Mouse (Mus musculus): ENCODE data around the gene Prkce. TPM values are rescaled to one million over a fixed set of nuclear protein-coding genes. Genes with fewer than 3 reads are reported as not detected.

Prkce gene
- polyA plus RNA-seq, 1 experiment from 2014 or later, result 8.1 TPM

DNA sequence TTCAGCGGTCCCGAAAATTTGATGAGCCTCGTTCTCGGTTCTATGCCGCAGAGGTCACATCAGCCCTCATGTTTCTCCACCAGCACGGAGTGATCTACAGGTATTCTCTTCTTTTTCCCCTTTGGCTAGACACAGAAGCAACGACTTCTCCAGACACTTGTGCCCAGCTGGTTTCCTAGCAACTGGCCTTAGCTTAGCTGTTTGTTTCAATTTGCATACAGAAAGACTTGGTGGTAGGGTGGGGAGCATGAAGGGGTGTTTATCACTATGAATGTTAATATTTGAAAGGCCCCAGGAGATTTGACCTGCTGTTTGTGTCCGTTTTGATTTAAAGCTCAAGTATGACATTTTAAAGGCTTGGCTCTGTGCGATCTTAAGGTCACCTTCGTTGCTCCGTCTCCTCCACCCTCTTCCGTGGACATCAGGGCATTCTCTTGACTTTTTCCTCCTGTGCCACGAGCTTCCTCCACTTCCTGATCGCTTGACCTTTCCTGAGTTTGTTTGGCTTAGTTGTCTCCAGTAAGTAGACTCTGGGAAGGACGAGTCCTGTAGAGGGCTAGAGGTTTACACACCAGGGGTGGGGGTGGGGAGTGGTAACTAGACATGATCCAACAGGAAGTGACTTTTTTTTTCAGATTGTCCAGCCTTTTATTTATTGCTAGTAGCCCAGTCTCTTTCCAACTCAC lies 391.8 kb downstream of the Prkce start:
- Histone ChIP-seq H3K4me2 (replicated peaks) (no peak overlapping the region), H3K27ac (replicated peaks) (no peak overlapping the region)
- no peak for ATAC-seq (ENCODE audit: insufficient number of reproducible peaks, low FRiP score, low TSS enrichment, low read depth)

DNA sequence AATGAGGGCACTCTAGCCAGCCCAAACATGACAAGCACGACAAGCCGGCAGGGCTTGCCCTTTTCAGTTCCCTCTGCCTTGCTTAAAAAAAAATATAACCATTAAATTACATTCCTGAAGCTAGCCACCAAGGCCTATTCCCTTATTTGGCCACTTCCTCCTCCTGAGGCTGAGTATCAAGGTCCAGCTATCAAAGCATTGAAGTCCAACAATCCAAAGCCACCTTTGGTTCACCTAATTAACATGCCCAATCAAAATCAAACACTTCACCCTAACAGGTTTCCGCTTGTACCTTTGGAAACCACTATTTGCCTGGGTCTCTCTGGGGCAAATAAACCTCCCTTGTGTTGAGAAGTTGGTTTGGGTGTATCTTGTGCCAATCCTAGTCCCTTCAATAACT lies 392.9 kb downstream of the Prkce start:
- no peaks in the 10 kb centered on the region for H3K4me1 ChIP-seq
- H3K9me3 ChIP-seq (replicated peaks), result no peaks in the 10 kb centered on the region
- no peaks in the 10 kb centered on the region for H3K36me3 ChIP-seq
- no peak overlapping the region for H3K9ac ChIP-seq
- H3K27ac ChIP-seq (replicated peaks), result no peak overlapping the region
- H3K27me3 ChIP-seq, result no peaks in the 10 kb centered on the region
- H3K4me2 ChIP-seq (replicated peaks), result no peak overlapping the region
- ATAC-seq (ENCODE audit: insufficient number of reproducible peaks, low FRiP score, low TSS enrichment, low read depth), result no peak
- WGBS, result 77% methylated on average over 3 of the region's 3 CpGs
- H3K4me3 ChIP-seq (replicated peaks), result no peak overlapping the region

More for the DNA sequence above, 391.8 kb downstream of the Prkce start:
- H3K4me1 ChIP-seq, result no peaks in the 10 kb centered on the region
- no peak overlapping the region for H3K9ac ChIP-seq
- H3K27me3 ChIP-seq, result no peaks in the 10 kb centered on the region
- no peaks in the 10 kb centered on the region for H3K9me3 ChIP-seq (replicated peaks)
- H3K36me3 ChIP-seq, result no peaks in the 10 kb centered on the region
- WGBS, result 76% methylated on average over 15 of the region's 15 CpGs
- no peak overlapping the region for H3K4me3 ChIP-seq (replicated peaks)

DNA sequence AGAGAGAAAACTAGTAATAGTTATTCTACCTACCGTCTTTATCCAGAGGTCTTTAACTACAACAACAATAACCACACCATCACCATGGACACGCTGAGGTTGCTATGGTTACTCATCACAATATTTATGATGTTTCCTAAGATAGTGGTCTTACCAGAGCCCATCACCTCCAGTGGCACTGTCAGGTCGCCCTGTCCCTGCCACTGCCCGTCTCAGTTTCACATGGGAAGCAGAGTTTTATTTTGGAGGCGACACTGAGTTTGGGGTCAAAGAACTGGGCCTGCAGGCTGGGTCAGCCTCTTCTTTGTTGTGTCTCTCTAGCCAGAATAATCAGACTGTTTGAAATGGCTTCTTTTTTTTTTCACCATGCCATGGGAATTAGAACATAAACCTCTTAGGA lies 402.9 kb downstream of the Prkce start:
- Histone ChIP-seq H3K4me2 (replicated peaks) (no peak overlapping the region), H3K4me3 (replicated peaks) (no peak overlapping the region), H3K27ac (replicated peaks) (no peak overlapping the region), H3K9ac (no peak overlapping the region), H3K9me3 (replicated peaks) (no peaks in the 10 kb centered on the region), H3K4me1 (no peaks in the 10 kb centered on the region), H3K27me3 (no peaks in the 10 kb centered on the region), H3K36me3 (no peaks in the 10 kb centered on the region)
- no peak for ATAC-seq (ENCODE audit: insufficient number of reproducible peaks, low FRiP score, low TSS enrichment, low read depth)
- 86% methylated on average over 5 of the region's 5 CpGs for WGBS

- Histone ChIP-seq H3K4me1 (no peaks in the 10 kb centered on the region), H3K27ac (replicated peaks) (no peak overlapping the region), H3K4me2 (replicated peaks) (no peak overlapping the region), H3K36me3 (no peaks in the 10 kb centered on the region), H3K4me3 (replicated peaks) (no peak overlapping the region), H3K27me3 (no peaks in the 10 kb centered on the region), H3K9me3 (replicated peaks) (no peaks in the 10 kb centered on the region), H3K9ac (no peak overlapping the region)
- 92% methylated on average over 3 of the region's 3 CpGs for WGBS
- ATAC-seq (ENCODE audit: insufficient number of reproducible peaks, low FRiP score, low TSS enrichment, low read depth), result no peak
Observed at GRCm38 (mm10) chr17:86571266-86571665, 403.7 kb downstream of the Prkce start.

DNA sequence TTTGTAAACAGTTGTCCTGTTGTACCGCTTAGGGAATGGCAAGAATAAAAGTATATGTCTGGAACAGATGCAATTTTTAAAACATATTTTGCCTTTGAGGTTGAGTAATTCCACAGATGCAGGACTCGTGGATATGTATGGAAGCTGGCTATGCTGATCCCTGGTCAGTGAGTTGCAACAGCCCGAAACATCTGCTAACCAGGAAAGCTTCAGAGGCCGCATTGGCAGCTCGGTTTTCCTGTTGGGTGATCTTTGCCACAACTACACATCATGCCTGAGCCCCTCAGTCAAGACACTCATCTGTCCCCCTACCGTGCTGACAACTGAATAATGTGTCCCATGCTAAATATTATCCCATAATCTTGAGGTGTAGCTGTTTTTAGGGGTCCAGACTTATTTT lies 404.6 kb downstream of the Prkce start:
- Histone ChIP-seq H3K27me3 (no peaks in the 10 kb centered on the region), H3K4me3 (replicated peaks) (no peak overlapping the region), H3K4me1 (no peaks in the 10 kb centered on the region), H3K36me3 (no peaks in the 10 kb centered on the region), H3K27ac (replicated peaks) (no peak overlapping the region), H3K9ac (no peak overlapping the region), H3K9me3 (replicated peaks) (no peaks in the 10 kb centered on the region), H3K4me2 (replicated peaks) (no peak overlapping the region)
- no peak for ATAC-seq (ENCODE audit: insufficient number of reproducible peaks, low FRiP score, low TSS enrichment, low read depth)
- WGBS, result 71% methylated on average over 6 of the region's 6 CpGs

DNA sequence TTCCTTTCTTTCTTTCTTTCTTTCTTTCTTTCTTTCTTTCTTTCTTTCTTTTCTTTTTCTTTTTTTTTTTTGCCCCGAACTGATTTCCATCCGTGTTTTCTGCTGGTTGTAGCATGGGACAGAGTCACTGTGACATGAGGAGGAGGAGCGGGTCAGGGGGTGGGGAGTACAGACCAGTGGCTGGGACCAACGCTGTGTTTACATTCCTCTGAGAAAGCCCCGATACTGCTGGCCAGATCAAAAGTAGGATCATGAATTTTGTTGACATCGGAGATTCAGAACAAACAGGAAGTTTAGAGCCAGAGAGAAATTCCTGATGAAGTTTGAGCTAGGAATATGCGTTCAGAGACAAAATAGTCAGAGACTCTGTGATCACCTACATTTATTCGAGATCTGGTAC lies 405.0 kb downstream of the Prkce start:
- Histone ChIP-seq H3K27me3 (no peaks in the 10 kb centered on the region), H3K4me2 (replicated peaks) (no peak overlapping the region), H3K4me1 (no peaks in the 10 kb centered on the region), H3K4me3 (replicated peaks) (no peak overlapping the region), H3K9me3 (replicated peaks) (no peaks in the 10 kb centered on the region), H3K27ac (replicated peaks) (no peak overlapping the region), H3K9ac (no peak overlapping the region), H3K36me3 (no peaks in the 10 kb centered on the region)
- 67% methylated on average over 8 of the region's 8 CpGs for WGBS
- ATAC-seq (ENCODE audit: insufficient number of reproducible peaks, low FRiP score, low TSS enrichment, low read depth), result no peak

DNA sequence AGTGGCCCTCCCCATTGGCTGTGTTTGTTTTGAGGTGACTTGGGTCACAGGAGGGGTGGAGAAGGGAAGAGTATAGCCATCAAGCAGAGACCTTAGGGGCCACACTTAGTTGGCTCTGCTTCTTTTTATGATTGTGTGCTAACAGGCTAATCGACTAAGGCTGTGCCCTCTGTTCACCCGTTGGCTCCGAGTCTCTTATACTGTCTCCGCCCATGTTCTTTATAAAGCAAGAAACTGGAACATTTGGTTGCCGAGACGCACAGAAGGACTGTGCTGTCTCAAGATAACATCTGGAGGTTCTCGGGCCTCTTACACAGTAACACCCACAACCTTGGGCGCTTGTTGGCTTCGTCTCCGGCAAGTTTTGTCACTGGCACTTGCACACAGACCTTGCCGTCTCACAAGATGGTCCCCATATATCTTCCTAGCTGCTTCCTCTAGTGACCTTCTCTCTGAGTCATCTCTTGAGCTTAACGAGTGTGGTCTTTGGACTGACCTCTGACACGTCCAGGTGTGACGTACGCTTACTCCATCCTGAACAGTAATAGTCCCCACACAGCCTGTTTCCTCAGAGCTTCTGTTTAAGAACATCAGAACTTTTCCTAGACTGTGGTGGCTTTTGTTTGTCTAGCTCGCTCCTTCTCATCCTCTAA lies 406.1 kb downstream of the Prkce start:
- no peak overlapping the region for H3K4me3 ChIP-seq (replicated peaks)
- H3K27me3 ChIP-seq, result no peaks in the 10 kb centered on the region
- no peaks in the 10 kb centered on the region for H3K4me1 ChIP-seq
- WGBS, result 79% methylated on average over 16 of the region's 16 CpGs
- no peak for ATAC-seq (ENCODE audit: insufficient number of reproducible peaks, low FRiP score, low TSS enrichment, low read depth)
- no peaks in the 10 kb centered on the region for H3K9me3 ChIP-seq (replicated peaks)
- H3K36me3 ChIP-seq, result no peaks in the 10 kb centered on the region
- no peak overlapping the region for H3K27ac ChIP-seq (replicated peaks)
- no peak overlapping the region for H3K9ac ChIP-seq
- H3K4me2 ChIP-seq (replicated peaks), result no peak overlapping the region

- Histone ChIP-seq H3K27ac (replicated peaks) (no peak overlapping the region), H3K27me3 (no peaks in the 10 kb centered on the region), H3K4me2 (replicated peaks) (no peak overlapping the region), H3K36me3 (no peaks in the 10 kb centered on the region), H3K9ac (no peak overlapping the region), H3K4me1 (no peaks in the 10 kb centered on the region), H3K9me3 (replicated peaks) (no peaks in the 10 kb centered on the region), H3K4me3 (replicated peaks) (no peak overlapping the region)
- no peak for ATAC-seq (ENCODE audit: insufficient number of reproducible peaks, low FRiP score, low TSS enrichment, low read depth)
- WGBS, result 73% methylated on average over 6 of the region's 6 CpGs
Observed at GRCm38 (mm10) chr17:86580724-86581123, 413.1 kb downstream of the Prkce start.

GRCm38 (mm10) chr17:86582341-86582740 lies 414.8 kb downstream of the Prkce start:
- ATAC-seq (ENCODE audit: insufficient number of reproducible peaks, low FRiP score, low TSS enrichment, low read depth), result no peak
- no peaks in the 10 kb centered on the region for H3K36me3 ChIP-seq
- H3K27me3 ChIP-seq, result no peaks in the 10 kb centered on the region
- no peak overlapping the region for H3K4me2 ChIP-seq (replicated peaks)
- no peaks in the 10 kb centered on the region for H3K9me3 ChIP-seq (replicated peaks)
- H3K4me1 ChIP-seq, result no peaks in the 10 kb centered on the region
- no peak overlapping the region for H3K4me3 ChIP-seq (replicated peaks)
- WGBS, result 72% methylated on average over 4 of the region's 4 CpGs
- H3K9ac ChIP-seq, result no peak overlapping the region
- no peak overlapping the region for H3K27ac ChIP-seq (replicated peaks)

GRCm38 (mm10) chr17:86586441-86586840 lies 418.9 kb downstream of the Prkce start:
- Histone ChIP-seq H3K9me3 (replicated peaks) (no peaks in the 10 kb centered on the region), H3K27me3 (no peaks in the 10 kb centered on the region), H3K4me2 (replicated peaks) (no peak overlapping the region), H3K4me1 (no peaks in the 10 kb centered on the region), H3K27ac (replicated peaks) (no peak overlapping the region), H3K4me3 (replicated peaks) (no peak overlapping the region), H3K36me3 (no peaks in the 10 kb centered on the region), H3K9ac (no peak overlapping the region)
- 73% methylated on average over 5 of the region's 5 CpGs for WGBS
- no peak for ATAC-seq (ENCODE audit: insufficient number of reproducible peaks, low FRiP score, low TSS enrichment, low read depth)

- Histone ChIP-seq H3K27ac (replicated peaks) (no peak overlapping the region), H3K9me3 (replicated peaks) (no peaks in the 10 kb centered on the region), H3K4me2 (replicated peaks) (no peak overlapping the region), H3K4me3 (replicated peaks) (no peak overlapping the region), H3K4me1 (0 out of 2 replicates have a peak, but pooled peaks cover 3% of the 10 kb centered on the region), H3K36me3 (no peaks in the 10 kb centered on the region), H3K9ac (no peak overlapping the region), H3K27me3 (no peaks in the 10 kb centered on the region)
- ATAC-seq (ENCODE audit: insufficient number of reproducible peaks, low FRiP score, low TSS enrichment, low read depth), result no peak
- WGBS, result 73% methylated on average over 5 of the region's 5 CpGs
Observed at GRCm38 (mm10) chr17:86588704-86589449, 421.3 kb downstream of the Prkce start.
